In genomic region chr1:36574196-36574955, GRCm38 (mm10) we compare ENCODE assay signal across 14 mouse cellular contexts. TPM values are rescaled to one million over a fixed set of nuclear protein-coding genes. Genes with fewer than 3 reads are reported as not detected.
DNase-seq lines count a peak whose midpoint lies in the region; ATAC-seq lines count a peak whose summit lies in the region.
"Had no signal": no experiment of that assay in that cellular context is flagged by ENCODE, and none has a peak within 500 bp of the region (broad histone marks: within the 10 kb centered on the region; RNA-seq: fewer than 3 reads in every experiment).

No protein-coding gene starts in this region.

- WGBS in hindbrain, embryonic 13.5 days = 75% methylated on average over 5 of the region's 5 CpGs
- 87% methylated on average over 5 of the region's 5 CpGs for WGBS in hindbrain, embryonic 11.5 days
- 57% methylated on average over 5 of the region's 5 CpGs for WGBS in lung, embryonic 16.5 days
- 67% methylated on average over 5 of the region's 5 CpGs for WGBS in stomach, embryonic 14.5 days

- H3K27ac ChIP-seq in hindbrain, embryonic 13.5 days = peak overlapping the region; percentile 12; the same call in 1 of the 2 replicates
- H3K27ac ChIP-seq in hindbrain, embryonic 11.5 days (ENCODE audit: low read depth, low read length) = no peak overlapping the region
- peak overlapping the region; percentile 72 for H3K27ac ChIP-seq in lung, embryonic 16.5 days (ENCODE audit: low read length)
- H3K27ac ChIP-seq in stomach, embryonic 14.5 days (ENCODE audit: low read length) = peak overlapping the region; percentile 67
- H3K27ac ChIP-seq: left cerebral cortex, adult 2 months had no signal

- H3K27me3 ChIP-seq in hindbrain, embryonic 13.5 days = peaks cover 34% of the 10 kb centered on the region
- no peaks in the 10 kb centered on the region for H3K27me3 ChIP-seq in hindbrain, embryonic 11.5 days (ENCODE audit: control insufficient read depth, insufficient read depth, low read length)
- H3K27me3 ChIP-seq in lung, embryonic 16.5 days (ENCODE audit: control insufficient read depth, insufficient read depth, low read depth, low read length) = no peaks in the 10 kb centered on the region
- H3K27me3 ChIP-seq in stomach, embryonic 14.5 days (ENCODE audit: control insufficient read depth, insufficient read depth, low read length) = no peaks in the 10 kb centered on the region

- H3K4me2 ChIP-seq in hindbrain, embryonic 13.5 days = no peak overlapping the region
- H3K4me2 ChIP-seq in hindbrain, embryonic 11.5 days (replicated peaks; ENCODE audit: low read depth, low read length) = no peak overlapping the region
- no peak overlapping the region for H3K4me2 ChIP-seq in lung, embryonic 16.5 days (ENCODE audit: low read depth, low read length)
- no peak overlapping the region for H3K4me2 ChIP-seq in stomach, embryonic 14.5 days (replicated peaks; ENCODE audit: low read depth, low read length)
- H3K4me2 ChIP-seq: liver, embryonic 11.5 days had no signal

- no peak overlapping the region for H3K4me3 ChIP-seq in hindbrain, embryonic 13.5 days
- no peak overlapping the region for H3K4me3 ChIP-seq in hindbrain, embryonic 11.5 days (ENCODE audit: low read depth, low read length)
- no peak overlapping the region for H3K4me3 ChIP-seq in lung, embryonic 16.5 days (ENCODE audit: low read length)
- H3K4me3 ChIP-seq in stomach, embryonic 14.5 days (ENCODE audit: low read depth, low read length) = no peak overlapping the region
- H3K4me3 ChIP-seq: heart, adult 2 months; left cerebral cortex, adult 2 months; megakaryocyte, embryonic 14.5 days had no signal

- no peaks in the 10 kb centered on the region for H3K36me3 ChIP-seq in hindbrain, embryonic 13.5 days
- H3K36me3 ChIP-seq in hindbrain, embryonic 11.5 days (ENCODE audit: control insufficient read depth, insufficient read depth, low read length) = no peaks in the 10 kb centered on the region
- H3K36me3 ChIP-seq in lung, embryonic 16.5 days (ENCODE audit: control insufficient read depth, insufficient read depth, low read length) = no peaks in the 10 kb centered on the region
- H3K36me3 ChIP-seq in stomach, embryonic 14.5 days (ENCODE audit: control insufficient read depth, insufficient read depth, low read length) = no peaks in the 10 kb centered on the region

- peaks cover 15% of the 10 kb centered on the region for H3K4me1 ChIP-seq in hindbrain, embryonic 13.5 days (replicated peaks)
- no peaks in the 10 kb centered on the region for H3K4me1 ChIP-seq in hindbrain, embryonic 11.5 days (replicated peaks; ENCODE audit: control insufficient read depth, insufficient read depth, low read length)
- peaks cover 46% of the 10 kb centered on the region for H3K4me1 ChIP-seq in lung, embryonic 16.5 days (replicated peaks; ENCODE audit: control insufficient read depth, insufficient read depth, low read length)
- peaks cover 43% of the 10 kb centered on the region for H3K4me1 ChIP-seq in stomach, embryonic 14.5 days (ENCODE audit: control insufficient read depth, insufficient read depth, low read length)

- DNase-seq in hindbrain, embryonic 11.5 days (ENCODE audit: low spot score) = no peak
- no peak for DNase-seq in lung, postnatal 25 days (ENCODE audit: low spot score)
- peak; percentile 83 for DNase-seq in fat pad, adult 2 months (ENCODE audit: extremely low read depth, low read depth, low spot score)
- DNase-seq in thymus, adult 18-20 months = no peak
- DNase-seq: heart, adult 2 months; heart, postnatal 36 days; spleen, adult 18-20 months had no signal

- H3K9ac ChIP-seq in hindbrain, embryonic 13.5 days = no peak overlapping the region; the same call in 1 of the 2 replicates
- H3K9ac ChIP-seq in hindbrain, embryonic 11.5 days (ENCODE audit: low read depth, low read length) = no peak overlapping the region
- H3K9ac ChIP-seq in lung, embryonic 16.5 days (ENCODE audit: low read length) = 0 out of 2 replicates have a peak overlapping the region, but pooled peaks have one; percentile 21
- no peak overlapping the region for H3K9ac ChIP-seq in stomach, embryonic 14.5 days (replicated peaks; ENCODE audit: low read depth, low read length)

- no peak for ATAC-seq in hindbrain, embryonic 13.5 days (ENCODE audit: low FRiP score)
- no peak for ATAC-seq in hindbrain, embryonic 11.5 days (ENCODE audit: low FRiP score)
- peak; percentile 25 for ATAC-seq in lung, embryonic 16.5 days (ENCODE audit: low read depth)
- peak; percentile 43; the same call in 1 of the 2 replicates for ATAC-seq in stomach, embryonic 14.5 days (ENCODE audit: insufficient number of reproducible peaks, insufficient read depth, low FRiP score, low read depth)

- H3K9me3 ChIP-seq in hindbrain, embryonic 13.5 days = no peaks in the 10 kb centered on the region
- no peaks in the 10 kb centered on the region for H3K9me3 ChIP-seq in hindbrain, embryonic 11.5 days (ENCODE audit: control insufficient read depth, low read length)
- no peaks in the 10 kb centered on the region for H3K9me3 ChIP-seq in lung, embryonic 16.5 days (ENCODE audit: control insufficient read depth, low read length)
- no peaks in the 10 kb centered on the region for H3K9me3 ChIP-seq in stomach, embryonic 14.5 days (ENCODE audit: control insufficient read depth, low read depth, low read length)
- H3K9me3 ChIP-seq: megakaryocyte, embryonic 14.5 days had no signal

RNA-seq across cellular contexts. Expression of gene Sema4c, which starts 16.2 kb away (rescaled TPM):
- polyA plus RNA-seq in hindbrain, embryonic 13.5 days (2015; fragmentation: Nextera tagmentation; extraction: Ambion mirVana) = 28.3 and 31.8 TPM in 2 replicates
- polyA plus RNA-seq in hindbrain, embryonic 11.5 days (2014; fragmentation: Nextera tagmentation; extraction: Ambion mirVana) = 4.3 and 5.9 TPM in 2 replicates
- 14.4 and 14.8 TPM in 2 replicates for polyA plus RNA-seq in lung, embryonic 16.5 days (2015; fragmentation: Nextera tagmentation; extraction: Ambion mirVana)
- polyA plus RNA-seq in stomach, embryonic 14.5 days (2014; fragmentation: Nextera tagmentation; extraction: Ambion mirVana) = 4.2 and 4.3 TPM in 2 replicates

RNA-seq across cellular contexts. Expression of gene Ankrd39, which starts 27.1 kb away (rescaled TPM):
- polyA plus RNA-seq in hindbrain, embryonic 13.5 days (2015; fragmentation: Nextera tagmentation; extraction: Ambion mirVana) = 22.4 TPM in 2 replicates
- polyA plus RNA-seq in hindbrain, embryonic 11.5 days (2014; fragmentation: Nextera tagmentation; extraction: Ambion mirVana) = 12.8 and 13.1 TPM in 2 replicates
- polyA plus RNA-seq in lung, embryonic 16.5 days (2015; fragmentation: Nextera tagmentation; extraction: Ambion mirVana) = 23.3 and 26.2 TPM in 2 replicates
- polyA plus RNA-seq in stomach, embryonic 14.5 days (2014; fragmentation: Nextera tagmentation; extraction: Ambion mirVana) = 26.2 and 30.4 TPM in 2 replicates

RNA-seq across cellular contexts. Expression of gene Gm42417, which starts 35.1 kb away (rescaled TPM):
- 0.43 TPM in 1 of 2 replicates, not detected in the other for polyA plus RNA-seq in hindbrain, embryonic 13.5 days (2015; fragmentation: Nextera tagmentation; extraction: Ambion mirVana)
- not detected in 2 replicates for polyA plus RNA-seq in hindbrain, embryonic 11.5 days (2014; fragmentation: Nextera tagmentation; extraction: Ambion mirVana)
- polyA plus RNA-seq in lung, embryonic 16.5 days (2015; fragmentation: Nextera tagmentation; extraction: Ambion mirVana) = 0.29 TPM in 1 of 2 replicates, not detected in the other
- 0.39 TPM in 1 of 2 replicates, not detected in the other for polyA plus RNA-seq in stomach, embryonic 14.5 days (2014; fragmentation: Nextera tagmentation; extraction: Ambion mirVana)
- polyA plus RNA-seq: heart, adult 2 months; intestine, embryonic 14.5 days; liver, embryonic 11.5 days had no signal

RNA-seq across cellular contexts. Expression of gene Ankrd23, which starts 37.7 kb away (rescaled TPM):
- 16.3 and 19.5 TPM in 2 replicates for polyA plus RNA-seq in hindbrain, embryonic 13.5 days (2015; fragmentation: Nextera tagmentation; extraction: Ambion mirVana)
- polyA plus RNA-seq in hindbrain, embryonic 11.5 days (2014; fragmentation: Nextera tagmentation; extraction: Ambion mirVana) = 6.1 and 6.8 TPM in 2 replicates
- polyA plus RNA-seq in lung, embryonic 16.5 days (2015; fragmentation: Nextera tagmentation; extraction: Ambion mirVana) = 17.9 and 20.0 TPM in 2 replicates
- polyA plus RNA-seq in stomach, embryonic 14.5 days (2014; fragmentation: Nextera tagmentation; extraction: Ambion mirVana) = 16.8 and 19.4 TPM in 2 replicates

Comparison
In these comparisons a context has a peak if more than half of its experiments do, and no peak if none do; other contexts are left out.
1. ATAC-seq: peak in lung, embryonic 16.5 days (single experiment) and stomach, embryonic 14.5 days (single experiment); none in hindbrain, embryonic 13.5 days (single experiment) and hindbrain, embryonic 11.5 days (single experiment).